Mouse (Mus musculus): ENCODE measurements at regions not wholly inside any gene's neighbourhood (a gene's known extent, or its start where the extent isn't known, plus 50 kb on each side); places are given as distances from the start of the nearest gene placed in this dataset.

- DNase-seq: peak; percentile 1
Measured at GRCm38 (mm10) chrX:41161544-41161943, 239.1 kb upstream of the Gria3 start.
